Mouse (Mus musculus): Measurements from ENCODE around the gene Cenpv. TPM values are rescaled to one million over a fixed set of nuclear protein-coding genes. Genes with fewer than 3 reads are reported as not detected.
A peak's percentile ranks its signal among the peaks of the same experiment; 100 is the strongest.

The Cenpv gene
- polyA plus RNA-seq, 1 experiment from 2014 or later = 39.0 TPM

- WGBS = 88% methylated on average over 2 of the region's 2 CpGs
- no peak for DNase-seq (ENCODE audit: low spot score)
- peaks cover 27% of the 10 kb centered on the region for H3K27me3 ChIP-seq (ENCODE audit: insufficient read depth, poor library complexity, severe bottlenecking)
- H3K4me1 ChIP-seq (replicated peaks) = 0 out of 2 replicates have a peak, but pooled peaks cover 4% of the 10 kb centered on the region
- no peaks in the 10 kb centered on the region for H3K36me3 ChIP-seq
- H3K27ac ChIP-seq = no peak overlapping the region
- no peak overlapping the region for H3K4me3 ChIP-seq
- H3K9me3 ChIP-seq = no peaks in the 10 kb centered on the region
Measured at GRCm38 (mm10) chr11:62563590-62563989, 24.5 kb upstream of the Cenpv start.

GRCm38 (mm10) chr11:62560463-62561016, 21.5 kb upstream of the Cenpv start:
- H3K27ac ChIP-seq = peak overlapping the region; percentile 35
- no peaks in the 10 kb centered on the region for H3K9me3 ChIP-seq
- no peak for DNase-seq (ENCODE audit: low spot score)
- WGBS = 30% methylated on average over 43 of the region's 43 CpGs
- H3K4me3 ChIP-seq = peak overlapping the region; percentile 46
- H3K36me3 ChIP-seq = peaks cover under 1% of the 10 kb centered on the region; the same call in 1 of the 2 replicates
- H3K27me3 ChIP-seq (ENCODE audit: insufficient read depth, poor library complexity, severe bottlenecking) = peaks cover 24% of the 10 kb centered on the region
- 0 out of 2 replicates have a peak, but pooled peaks cover 4% of the 10 kb centered on the region for H3K4me1 ChIP-seq (replicated peaks)

GRCm38 (mm10) chr11:62558961-62559646, 20.0 kb upstream of the Cenpv start:
- DNase-seq (ENCODE audit: low spot score) = no peak
- no peaks in the 10 kb centered on the region for H3K9me3 ChIP-seq
- no peak overlapping the region for H3K27ac ChIP-seq
- peaks cover 15% of the 10 kb centered on the region for H3K4me1 ChIP-seq (replicated peaks)
- H3K36me3 ChIP-seq = peaks cover 15% of the 10 kb centered on the region
- 73% methylated on average over 6 of the region's 6 CpGs for WGBS
- H3K27me3 ChIP-seq (ENCODE audit: insufficient read depth, poor library complexity, severe bottlenecking) = peaks cover 24% of the 10 kb centered on the region
- no peak overlapping the region for H3K4me3 ChIP-seq

- Histone ChIP-seq H3K4me1 (replicated peaks) (peaks cover 25% of the 10 kb centered on the region), H3K9me3 (no peaks in the 10 kb centered on the region), H3K27me3 (ENCODE audit: insufficient read depth, poor library complexity, severe bottlenecking) (peaks cover 24% of the 10 kb centered on the region), H3K4me3 (no peak overlapping the region), H3K27ac (no peak overlapping the region), H3K36me3 (peaks cover 24% of the 10 kb centered on the region)
- DNase-seq (ENCODE audit: low spot score) = no peak
- WGBS = 71% methylated on average over 2 of the region's 2 CpGs
Measured at GRCm38 (mm10) chr11:62558152-62558551, 19.1 kb upstream of the Cenpv start.

GRCm38 (mm10) chr11:62557205-62557604, 18.1 kb upstream of the Cenpv start:
- peaks cover 26% of the 10 kb centered on the region for H3K4me1 ChIP-seq (replicated peaks)
- no peak for DNase-seq (ENCODE audit: low spot score)
- 74% methylated on average over 5 of the region's 5 CpGs for WGBS

GRCm38 (mm10) chr11:62555896-62556412, 16.9 kb upstream of the Cenpv start:
- H3K36me3 ChIP-seq = peaks cover 30% of the 10 kb centered on the region
- H3K9me3 ChIP-seq = no peaks in the 10 kb centered on the region
- no peak overlapping the region for H3K4me3 ChIP-seq
- no peak overlapping the region for H3K27ac ChIP-seq
- H3K4me1 ChIP-seq (replicated peaks) = peaks cover 26% of the 10 kb centered on the region
- DNase-seq (ENCODE audit: low spot score) = no peak
- peaks cover 15% of the 10 kb centered on the region for H3K27me3 ChIP-seq (ENCODE audit: insufficient read depth, poor library complexity, severe bottlenecking)

More at GRCm38 (mm10) chr11:62557205-62557604, 18.1 kb upstream of the Cenpv start:
- Histone ChIP-seq H3K4me3 (no peak overlapping the region), H3K9me3 (no peaks in the 10 kb centered on the region), H3K36me3 (peaks cover 30% of the 10 kb centered on the region), H3K27ac (no peak overlapping the region), H3K27me3 (ENCODE audit: insufficient read depth, poor library complexity, severe bottlenecking) (peaks cover 24% of the 10 kb centered on the region)

- DNase-seq (ENCODE audit: low spot score) = no peak
- Histone ChIP-seq H3K4me1 (replicated peaks) (peaks cover 25% of the 10 kb centered on the region), H3K36me3 (peaks cover 30% of the 10 kb centered on the region), H3K4me3 (peak overlapping the region; percentile 54), H3K27me3 (ENCODE audit: insufficient read depth, poor library complexity, severe bottlenecking) (peaks cover 6% of the 10 kb centered on the region), H3K9me3 (no peaks in the 10 kb centered on the region), H3K27ac (no peak overlapping the region)
Measured at GRCm38 (mm10) chr11:62554934-62555517, 16.0 kb upstream of the Cenpv start.

- Histone ChIP-seq H3K27me3 (ENCODE audit: insufficient read depth, poor library complexity, severe bottlenecking) (no peaks in the 10 kb centered on the region), H3K36me3 (peaks cover 30% of the 10 kb centered on the region), H3K4me3 (peak overlapping the region; percentile 54), H3K27ac (no peak overlapping the region), H3K9me3 (no peaks in the 10 kb centered on the region), H3K4me1 (replicated peaks) (peaks cover 32% of the 10 kb centered on the region)
- DNase-seq (ENCODE audit: low spot score) = no peak
- WGBS = 81% methylated on average over 5 of the region's 5 CpGs
Measured at GRCm38 (mm10) chr11:62554163-62554855, 15.2 kb upstream of the Cenpv start.

- WGBS = 80% methylated on average over 5 of the region's 5 CpGs
- DNase-seq (ENCODE audit: low spot score) = no peak
- H3K9me3 ChIP-seq = no peaks in the 10 kb centered on the region
Measured at GRCm38 (mm10) chr11:62553633-62554032, 14.6 kb upstream of the Cenpv start.

GRCm38 (mm10) chr11:62553186-62553585, 14.1 kb upstream of the Cenpv start:
- WGBS = 50% methylated on average over 1 of the region's 1 CpGs
- Histone ChIP-seq H3K9me3 (no peaks in the 10 kb centered on the region), H3K4me1 (replicated peaks) (peaks cover 37% of the 10 kb centered on the region), H3K27me3 (ENCODE audit: insufficient read depth, poor library complexity, severe bottlenecking) (no peaks in the 10 kb centered on the region), H3K4me3 (peak overlapping the region; percentile 54), H3K36me3 (peaks cover 30% of the 10 kb centered on the region), H3K27ac (no peak overlapping the region)
- no peak for DNase-seq (ENCODE audit: low spot score)

More at GRCm38 (mm10) chr11:62553633-62554032, 14.6 kb upstream of the Cenpv start:
- Histone ChIP-seq H3K27me3 (ENCODE audit: insufficient read depth, poor library complexity, severe bottlenecking) (no peaks in the 10 kb centered on the region), H3K36me3 (peaks cover 30% of the 10 kb centered on the region), H3K4me3 (peak overlapping the region; percentile 54), H3K27ac (no peak overlapping the region), H3K4me1 (replicated peaks) (peaks cover 37% of the 10 kb centered on the region)

GRCm38 (mm10) chr11:62551226-62552119, 12.4 kb upstream of the Cenpv start:
- WGBS = under 1% methylated on average over 58 of the region's 58 CpGs
- H3K9me3 ChIP-seq = no peaks in the 10 kb centered on the region
- peak; percentile 90 for DNase-seq (ENCODE audit: low spot score)
- H3K27ac ChIP-seq = peak overlapping the region; percentile 99
- H3K4me3 ChIP-seq = peak overlapping the region; percentile 67
- no peaks in the 10 kb centered on the region for H3K27me3 ChIP-seq (ENCODE audit: insufficient read depth, poor library complexity, severe bottlenecking)
- peaks cover 37% of the 10 kb centered on the region for H3K4me1 ChIP-seq (replicated peaks)
- H3K36me3 ChIP-seq = peaks cover 30% of the 10 kb centered on the region

- Histone ChIP-seq H3K36me3 (peaks cover 30% of the 10 kb centered on the region), H3K4me1 (replicated peaks) (peaks cover 37% of the 10 kb centered on the region), H3K9me3 (no peaks in the 10 kb centered on the region), H3K27ac (peak within 1 kb of the TSS; percentile 99), H3K4me3 (peak within 1 kb of the TSS; percentile 67), H3K27me3 (ENCODE audit: insufficient read depth, poor library complexity, severe bottlenecking) (no peaks in the 10 kb centered on the region)
- peak; percentile 99 for DNase-seq (ENCODE audit: low spot score)
- under 1% methylated on average over 40 of the region's 40 CpGs for WGBS
Measured at GRCm38 (mm10) chr11:62550727-62551225, 11.7 kb upstream of the Cenpv start, which contains the start of gene Ubb. Ubb (plus strand) TSS chr11:62551171.
